ENCODE assay signal across 8 mouse cellular contexts in genomic region chr4:88033729-88034386, GRCm38 (mm10). TPM values are rescaled to one million over a fixed set of nuclear protein-coding genes. Genes with fewer than 3 reads are reported as not detected.
DNase-seq lines count a peak whose midpoint lies in the region; ATAC-seq lines count a peak whose summit lies in the region.

No protein-coding gene starts in this region.

- peak; percentile 27 to 33 for DNase-seq in right cerebral cortex, postnatal 10 days (ENCODE audit: low spot score in 2 of 2)
- no peak for DNase-seq in right cerebral cortex, postnatal 4 days
- DNase-seq in cerebellum, postnatal 25 days, result peak; percentile 25 to 47
- peak; percentile 16 to 46 for DNase-seq in kidney, postnatal 25 days
- DNase-seq in testis, postnatal 14 days (ENCODE audit: low spot score), result peak; percentile 28
- DNase-seq in layer of hippocampus, postnatal 14 days (ENCODE audit: low spot score in 2 of 2), result no peak

- peak overlapping the region; percentile 97 for H3K27ac ChIP-seq in heart, embryonic 15.5 days
- H3K27ac ChIP-seq in macrophage, result peak overlapping the region; percentile 56

- no peaks in the 10 kb centered on the region for H3K9me3 ChIP-seq in heart, embryonic 15.5 days (replicated peaks)

- H3K36me3 ChIP-seq in heart, embryonic 15.5 days, result no peaks in the 10 kb centered on the region
- H3K36me3 ChIP-seq in macrophage (ENCODE audit: inconsistent target), result no peaks in the 10 kb centered on the region

- no peaks in the 10 kb centered on the region for H3K27me3 ChIP-seq in heart, embryonic 15.5 days

- peak overlapping the region; percentile 93 for H3K4me2 ChIP-seq in heart, embryonic 15.5 days

- 0% methylated on average over 25 of the region's 25 CpGs for WGBS in heart, embryonic 15.5 days
- under 1% methylated on average over 25 of the region's 25 CpGs for WGBS in macrophage (ENCODE audit: missing documents)

- H3K4me1 ChIP-seq in heart, embryonic 15.5 days (replicated peaks), result peaks cover 31% of the 10 kb centered on the region

- ATAC-seq in heart, embryonic 15.5 days (replicated peaks; ENCODE audit: insufficient number of reproducible peaks, insufficient read depth, low FRiP score, low read depth), result no peak

- no peaks in the 10 kb centered on the region for H3K79me2 ChIP-seq in macrophage (ENCODE audit: inconsistent target)

- peak overlapping the region; percentile 79 for H3K4me3 ChIP-seq in heart, embryonic 15.5 days
- peak overlapping the region; percentile 86 for H3K4me3 ChIP-seq in macrophage (ENCODE audit: inconsistent target)

- H3K9ac ChIP-seq in heart, embryonic 15.5 days, result peak overlapping the region; percentile 70

RNA-seq across cellular contexts. Expression of gene Mllt3, which starts 0.7 kb away (rescaled TPM):
- 29.2 and 30.8 TPM in 2 replicates for polyA plus RNA-seq in heart, embryonic 15.5 days (2015; fragmentation: Nextera tagmentation; extraction: Ambion mirVana)
- total RNA-seq in macrophage (2018; cell fraction: chromatin; rRNA removed), result 10 to 100 TPM in 23 of 26 experiments, 1 to 10 TPM in 3; 6.4 to 40.3 (median 32.3) TPM
- 10 to 100 TPM in 15 of 26 experiments, 1 to 10 TPM in 11; 6.6 to 17.9 (median 10.6) TPM for total RNA-seq in macrophage (2018; cell fraction: cytosol; rRNA removed)
- 10 to 100 TPM in 22 of 26 experiments, 1 to 10 TPM in 4; 7.0 to 32.1 (median 21.3) TPM for total RNA-seq in macrophage (2018; cell fraction: nucleus; rRNA removed)
- 3.4 to 11.2 TPM (median 8.0 TPM) in 3 replicates for polyA plus RNA-seq in macrophage (2018)
- 10 to 100 TPM; 46.8 to 47.3 TPM for total RNA-seq in layer of hippocampus, postnatal 14 days (2021)

Comparison
In these comparisons a context has a peak if more than half of its experiments do, and no peak if none do; other contexts are left out.
1. DNase-seq: peak in right cerebral cortex, postnatal 10 days (2 of 2), cerebellum, postnatal 25 days (2 of 2), kidney, postnatal 25 days (2 of 2) and testis, postnatal 14 days (single experiment); none in right cerebral cortex, postnatal 4 days (single experiment) and layer of hippocampus, postnatal 14 days (0 of 2).